In the genomic region with DNA sequence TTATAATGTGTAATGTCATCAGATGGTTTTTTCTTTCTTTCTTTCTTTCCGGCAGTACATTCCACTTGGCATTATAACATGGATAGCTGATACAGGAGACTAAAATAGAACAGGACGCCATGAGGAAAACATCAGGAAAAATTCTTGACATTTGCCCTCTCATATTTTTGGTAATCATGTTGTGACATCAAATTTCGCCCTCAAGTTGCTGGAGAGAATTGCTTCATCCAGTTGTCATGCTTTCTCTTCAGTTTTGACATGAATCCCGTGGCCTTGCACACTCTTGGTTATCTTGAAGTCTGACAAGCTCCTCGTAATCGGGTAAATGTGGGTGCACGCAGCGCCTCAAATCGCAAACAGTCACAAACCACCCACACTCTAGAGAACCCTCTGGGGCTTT, we compare ENCODE assay signal across 23 mouse cellular contexts. TPM values are rescaled to one million over a fixed set of nuclear protein-coding genes. Genes with fewer than 3 reads are reported as not detected.
"Had no signal": no experiment of that assay in that cellular context is flagged by ENCODE, and none has a peak within 500 bp of the region (broad histone marks: within the 10 kb centered on the region; RNA-seq: fewer than 3 reads in every experiment).

No protein-coding gene starts in this region.

- H3K4me1 ChIP-seq: hindbrain, embryonic 13.5 days; hindbrain, embryonic 15.5 days; kidney, embryonic 15.5 days; limb, embryonic 13.5 days; limb, embryonic 15.5 days; liver, embryonic 12.5 days had no signal

- H3K27ac ChIP-seq: heart, adult 2 months; heart, embryonic 13.5 days; heart, embryonic 15.5 days; hindbrain, embryonic 13.5 days; hindbrain, embryonic 15.5 days; hindbrain, postnatal 0 days; kidney, embryonic 15.5 days; kidney, postnatal 0 days; limb, embryonic 13.5 days; limb, embryonic 15.5 days; liver, embryonic 12.5 days had no signal

- H3K4me3 ChIP-seq: heart, adult 2 months; heart, embryonic 13.5 days; heart, embryonic 15.5 days; hindbrain, embryonic 13.5 days; hindbrain, embryonic 15.5 days; kidney, embryonic 15.5 days; limb, embryonic 13.5 days; limb, embryonic 15.5 days; liver, embryonic 12.5 days had no signal

- DNase-seq: gastrocnemius, postnatal 14 days; gastrocnemius, postnatal 36 days; heart, adult 11 months; heart, adult 2 months; heart, postnatal 14 days; heart, postnatal 36 days; kidney, adult 11 months; kidney, adult 2 months; kidney, adult 9 months; kidney, postnatal 14 days; kidney, postnatal 36 days; left cerebral cortex, postnatal 4 days had no signal

RNA-seq across cellular contexts. Expression of a gene that starts 7.0 kb away (rescaled TPM):
- total RNA-seq: hematopoietic stem cell, adult 5-6 weeks had no signal
